In genomic region chr12:79691929-79692862, GRCm38 (mm10) we compare ENCODE assay signal across 16 mouse cellular contexts.
A peak's percentile ranks its signal among the peaks of the same experiment; 100 is the strongest.
DNase-seq lines count a peak whose midpoint lies in the region; ATAC-seq lines count a peak whose summit lies in the region.
"Had no signal": no experiment of that assay in that cellular context is flagged by ENCODE, and none has a peak within 500 bp of the region (broad histone marks: within the 10 kb centered on the region; RNA-seq: fewer than 3 reads in every experiment).

No protein-coding gene starts in this region.

- H3K27ac ChIP-seq in heart, embryonic 16.5 days (ENCODE audit: low read length) = peak overlapping the region; percentile 16; the same call in 1 of the 2 replicates
- H3K27ac ChIP-seq in neural tube, embryonic 15.5 days (replicated peaks) = no peak overlapping the region
- H3K27ac ChIP-seq: embryonic facial prominence, embryonic 15.5 days; hindbrain, embryonic 15.5 days; liver, embryonic 13.5 days; midbrain, embryonic 15.5 days; neural tube, embryonic 13.5 days had no signal

- H3K4me1 ChIP-seq in heart, embryonic 16.5 days (ENCODE audit: control insufficient read depth, insufficient read depth, low read length) = peaks cover 15% of the 10 kb centered on the region
- H3K4me1 ChIP-seq in neural tube, embryonic 15.5 days = no peaks in the 10 kb centered on the region; the same call in 1 of the 2 replicates
- H3K4me1 ChIP-seq: hindbrain, embryonic 15.5 days; midbrain, embryonic 15.5 days had no signal

- intact Hi-C loops in heart, postnatal 10 days (cut with DNase I) = no loop called here

- 40% methylated on average over 14 of the region's 14 CpGs for WGBS in heart, embryonic 16.5 days
- 90% methylated on average over 14 of the region's 14 CpGs for WGBS in neural tube, embryonic 15.5 days

- no peaks in the 10 kb centered on the region for H3K36me3 ChIP-seq in heart, embryonic 16.5 days (ENCODE audit: control insufficient read depth, insufficient read depth)
- H3K36me3 ChIP-seq in neural tube, embryonic 15.5 days = no peaks in the 10 kb centered on the region
- H3K36me3 ChIP-seq: embryonic facial prominence, embryonic 15.5 days; hindbrain, embryonic 15.5 days; liver, embryonic 13.5 days; midbrain, embryonic 15.5 days; neural tube, embryonic 13.5 days had no signal

- no peak overlapping the region for H3K4me3 ChIP-seq in heart, embryonic 16.5 days (ENCODE audit: low read length)
- no peak overlapping the region for H3K4me3 ChIP-seq in neural tube, embryonic 15.5 days (replicated peaks)
- H3K4me3 ChIP-seq: embryonic facial prominence, embryonic 15.5 days; hindbrain, embryonic 15.5 days; liver, embryonic 13.5 days; midbrain, embryonic 15.5 days; neural tube, embryonic 13.5 days had no signal

- DNase-seq in heart, postnatal 10 days = no peak
- peak; percentile 57 for DNase-seq in CD4-positive helper T cell, adult 2 months (ENCODE audit: low read depth, low spot score)
- peak; percentile 11 to 15 for DNase-seq in CD8-positive naive resting alpha-beta T cell, adult 2 months (ENCODE audit: low read depth in 2 of 2, low spot score in 2 of 2)
- no peak for DNase-seq in ovary, adult 18-20 months (ENCODE audit: low spot score)
- DNase-seq: gastrocnemius, postnatal 25 days; liver, embryonic 13.5 days; right cerebral cortex, adult 18-20 months; thymus, postnatal 4 days had no signal

- no peaks in the 10 kb centered on the region for H3K27me3 ChIP-seq in heart, embryonic 16.5 days (ENCODE audit: control insufficient read depth, insufficient read depth, low read length)
- H3K27me3 ChIP-seq in neural tube, embryonic 15.5 days (replicated peaks) = no peaks in the 10 kb centered on the region
- H3K27me3 ChIP-seq: embryonic facial prominence, embryonic 15.5 days; hindbrain, embryonic 15.5 days; liver, embryonic 13.5 days; midbrain, embryonic 15.5 days; neural tube, embryonic 13.5 days had no signal

- no peak overlapping the region for H3K9ac ChIP-seq in heart, embryonic 16.5 days (ENCODE audit: low read length)
- H3K9ac ChIP-seq in neural tube, embryonic 15.5 days (replicated peaks) = no peak overlapping the region
- H3K9ac ChIP-seq: embryonic facial prominence, embryonic 15.5 days; hindbrain, embryonic 15.5 days; liver, embryonic 13.5 days; midbrain, embryonic 15.5 days; neural tube, embryonic 13.5 days had no signal

- ATAC-seq in heart, embryonic 16.5 days (replicated peaks; ENCODE audit: extremely low read depth, insufficient read depth, low FRiP score) = no peak
- peak; percentile 67 for ATAC-seq in megakaryocyte, adult 5-6 weeks (ENCODE audit: poor library complexity, severe bottlenecking)
- ATAC-seq in neural tube, embryonic 15.5 days (ENCODE audit: low FRiP score) = no peak
- ATAC-seq: forebrain, embryonic 16.5 days; midbrain, embryonic 15.5 days had no signal

- H3K9me3 ChIP-seq in heart, embryonic 16.5 days (replicated peaks; ENCODE audit: control insufficient read depth, low read length) = no peaks in the 10 kb centered on the region
- H3K9me3 ChIP-seq in neural tube, embryonic 15.5 days (replicated peaks) = no peaks in the 10 kb centered on the region
- H3K9me3 ChIP-seq: embryonic facial prominence, embryonic 15.5 days; hindbrain, embryonic 15.5 days; liver, embryonic 13.5 days; midbrain, embryonic 15.5 days; neural tube, embryonic 13.5 days had no signal

- H3K4me2 ChIP-seq in heart, embryonic 16.5 days (ENCODE audit: low read depth, low read length) = no peak overlapping the region; the same call in 1 of the 2 replicates
- H3K4me2 ChIP-seq in neural tube, embryonic 15.5 days = no peak overlapping the region
- H3K4me2 ChIP-seq: embryonic facial prominence, embryonic 15.5 days; hindbrain, embryonic 15.5 days; liver, embryonic 13.5 days; midbrain, embryonic 15.5 days; neural tube, embryonic 13.5 days had no signal

Comparison
In these comparisons a context has a peak if more than half of its experiments do, and no peak if none do; other contexts are left out.
1. DNase-seq: peak in CD4-positive helper T cell, adult 2 months (single experiment) and CD8-positive naive resting alpha-beta T cell, adult 2 months (2 of 2); none in heart, postnatal 10 days (0 of 2) and ovary, adult 18-20 months (single experiment).